Mouse (Mus musculus): Measurements from ENCODE around the gene Kcnt2. TPM values are rescaled to one million over a fixed set of nuclear protein-coding genes. Genes with fewer than 3 reads are reported as not detected.

Kcnt2 gene
- polyA plus RNA-seq (2012; ENCODE audit: insufficient read depth, insufficient read length, missing spikeins) = not detected in 2 replicates

- no peak within 1 kb of the TSS for H3K27ac ChIP-seq (ENCODE audit: insufficient read depth, low read depth, low read length)
- TF ChIP-seq POLR2A (IDR thresholded peaks at IDR 0.05; ENCODE audit: borderline replicate concordance, low read depth, low read length) (no peak), CTCF (IDR thresholded peaks at IDR 0.05; ENCODE audit: low read depth, low read length) (no peak)
- H3K4me3 ChIP-seq (ENCODE audit: insufficient read depth, low read length) = peak within 1 kb of the TSS; percentile 48
- no peaks in the 10 kb centered on the region for H3K4me1 ChIP-seq (ENCODE audit: control insufficient read depth, insufficient read depth, low read length)
Measured at GRCm38 (mm10) chr1:140245876-140246597, at the start of gene Kcnt2. TSS of gene Kcnt2 (plus strand) at chr1:140246158.

GRCm38 (mm10) chr1:140205329-140205728, 40.6 kb upstream of the Kcnt2 start:
- TF ChIP-seq POLR2A (IDR thresholded peaks at IDR 0.05; ENCODE audit: borderline replicate concordance, low read depth, low read length) = no peak
- TF ChIP-seq CTCF (IDR thresholded peaks at IDR 0.05; ENCODE audit: low read depth, low read length) = no peak
- peaks cover 3% of the 10 kb centered on the region; the same call in 1 of the 2 replicates for H3K4me1 ChIP-seq (ENCODE audit: control insufficient read depth, insufficient read depth, low read length)
- no peak overlapping the region for H3K27ac ChIP-seq (ENCODE audit: insufficient read depth, low read depth, low read length)
- H3K4me3 ChIP-seq (ENCODE audit: insufficient read depth, low read length) = no peak overlapping the region

GRCm38 (mm10) chr1:140225221-140225620, 20.7 kb upstream of the Kcnt2 start:
- 0 out of 2 replicates have a peak, but pooled peaks cover 2% of the 10 kb centered on the region for H3K4me1 ChIP-seq (ENCODE audit: control insufficient read depth, insufficient read depth, low read length)
- TF ChIP-seq CTCF (IDR thresholded peaks at IDR 0.05; ENCODE audit: low read depth, low read length) (no peak), POLR2A (IDR thresholded peaks at IDR 0.05; ENCODE audit: borderline replicate concordance, low read depth, low read length) (no peak)

GRCm38 (mm10) chr1:140226673-140227072, 19.3 kb upstream of the Kcnt2 start:
- 0 out of 2 replicates have a peak, but pooled peaks cover 2% of the 10 kb centered on the region for H3K4me1 ChIP-seq (ENCODE audit: control insufficient read depth, insufficient read depth, low read length)
- H3K27ac ChIP-seq (ENCODE audit: insufficient read depth, low read depth, low read length) = no peak overlapping the region
- TF ChIP-seq CTCF (IDR thresholded peaks at IDR 0.05; ENCODE audit: low read depth, low read length) = no peak
- no peak for TF ChIP-seq POLR2A (IDR thresholded peaks at IDR 0.05; ENCODE audit: borderline replicate concordance, low read depth, low read length)

More at GRCm38 (mm10) chr1:140225221-140225620, 20.7 kb upstream of the Kcnt2 start:
- Histone ChIP-seq H3K27ac (ENCODE audit: insufficient read depth, low read depth, low read length) (no peak overlapping the region), H3K4me3 (ENCODE audit: insufficient read depth, low read length) (no peak overlapping the region)

GRCm38 (mm10) chr1:140245465-140245864, 493 bp upstream of the Kcnt2 start:
- no peaks in the 10 kb centered on the region for H3K4me1 ChIP-seq (ENCODE audit: control insufficient read depth, insufficient read depth, low read length)
- H3K4me3 ChIP-seq (ENCODE audit: insufficient read depth, low read length) = peak overlapping the region; percentile 48
- TF ChIP-seq POLR2A (IDR thresholded peaks at IDR 0.05; ENCODE audit: borderline replicate concordance, low read depth, low read length) (no peak), CTCF (IDR thresholded peaks at IDR 0.05; ENCODE audit: low read depth, low read length) (no peak)
- no peak overlapping the region for H3K27ac ChIP-seq (ENCODE audit: insufficient read depth, low read depth, low read length)

More at GRCm38 (mm10) chr1:140226673-140227072, 19.3 kb upstream of the Kcnt2 start:
- H3K4me3 ChIP-seq (ENCODE audit: insufficient read depth, low read length) = no peak overlapping the region

- TF ChIP-seq POLR2A (IDR thresholded peaks at IDR 0.05; ENCODE audit: borderline replicate concordance, low read depth, low read length) (no peak), CTCF (IDR thresholded peaks at IDR 0.05; ENCODE audit: low read depth, low read length) (no peak)
- Histone ChIP-seq H3K4me1 (ENCODE audit: control insufficient read depth, insufficient read depth, low read length) (peaks cover 23% of the 10 kb centered on the region), H3K4me3 (ENCODE audit: insufficient read depth, low read length) (no peak overlapping the region), H3K27ac (ENCODE audit: insufficient read depth, low read depth, low read length) (no peak overlapping the region)
Measured at GRCm38 (mm10) chr1:140264696-140265095, 18.7 kb downstream of the Kcnt2 start.

- H3K27ac ChIP-seq (ENCODE audit: insufficient read depth, low read depth, low read length) = no peak overlapping the region; the same call in 1 of the 2 replicates
- H3K4me1 ChIP-seq (ENCODE audit: control insufficient read depth, insufficient read depth, low read length) = peaks cover 23% of the 10 kb centered on the region
- TF ChIP-seq POLR2A (IDR thresholded peaks at IDR 0.05; ENCODE audit: borderline replicate concordance, low read depth, low read length) (no peak), CTCF (IDR thresholded peaks at IDR 0.05; ENCODE audit: low read depth, low read length) (no peak)
- no peak overlapping the region for H3K4me3 ChIP-seq (ENCODE audit: insufficient read depth, low read length)
Measured at GRCm38 (mm10) chr1:140266047-140266446, 20.1 kb downstream of the Kcnt2 start.

GRCm38 (mm10) chr1:140266643-140267286, 20.8 kb downstream of the Kcnt2 start:
- Histone ChIP-seq H3K27ac (ENCODE audit: insufficient read depth, low read depth, low read length) (no peak overlapping the region), H3K4me3 (ENCODE audit: insufficient read depth, low read length) (no peak overlapping the region), H3K4me1 (ENCODE audit: control insufficient read depth, insufficient read depth, low read length) (peaks cover 23% of the 10 kb centered on the region)
- no peak for TF ChIP-seq POLR2A (IDR thresholded peaks at IDR 0.05; ENCODE audit: borderline replicate concordance, low read depth, low read length)
- TF ChIP-seq CTCF (IDR thresholded peaks at IDR 0.05; ENCODE audit: low read depth, low read length) = no peak

GRCm38 (mm10) chr1:140267288-140267687, 21.3 kb downstream of the Kcnt2 start:
- no peak for TF ChIP-seq CTCF (IDR thresholded peaks at IDR 0.05; ENCODE audit: low read depth, low read length)
- TF ChIP-seq POLR2A (IDR thresholded peaks at IDR 0.05; ENCODE audit: borderline replicate concordance, low read depth, low read length) = no peak
- no peak overlapping the region for H3K4me3 ChIP-seq (ENCODE audit: insufficient read depth, low read length)
- H3K27ac ChIP-seq (ENCODE audit: insufficient read depth, low read depth, low read length) = no peak overlapping the region
- peaks cover 23% of the 10 kb centered on the region for H3K4me1 ChIP-seq (ENCODE audit: control insufficient read depth, insufficient read depth, low read length)

- Histone ChIP-seq H3K4me3 (ENCODE audit: insufficient read depth, low read length) (no peak overlapping the region), H3K27ac (ENCODE audit: insufficient read depth, low read depth, low read length) (no peak overlapping the region), H3K4me1 (ENCODE audit: control insufficient read depth, insufficient read depth, low read length) (peaks cover 4% of the 10 kb centered on the region; the same call in 1 of the 2 replicates)
- TF ChIP-seq CTCF (IDR thresholded peaks at IDR 0.05; ENCODE audit: low read depth, low read length) (no peak), POLR2A (IDR thresholded peaks at IDR 0.05; ENCODE audit: borderline replicate concordance, low read depth, low read length) (no peak)
Measured at GRCm38 (mm10) chr1:140273624-140274023, 27.7 kb downstream of the Kcnt2 start.

Data from bone marrow macrophage, adult 2 months (primary cell).